Mouse (Mus musculus) testis, adult 2 months (tissue): ENCODE results near the gene Cdkal1. TPM values are rescaled to one million over a fixed set of nuclear protein-coding genes. Genes with fewer than 3 reads are reported as not detected.

Source experiments
- H3K27ac ChIP-seq: fragments of 200-500 bp; 2 replicates; pipeline ENCODE4 v1.5.1; 2012; ENCODE audit warnings: low read depth, low read length; ENCODE audit not compliant: control insufficient read depth, insufficient read depth
- H3K27me3 ChIP-seq: fragments of 200-500 bp; 2 replicates; pipeline ENCODE4 v1.6.1; 2012; ENCODE audit warnings: mild to moderate bottlenecking, low read length, moderate library complexity; ENCODE audit not compliant: control insufficient read depth, insufficient read depth
- H3K36me3 ChIP-seq: fragments of 200-500 bp; 2 replicates; pipeline ENCODE4 v1.6.1; 2012; ENCODE audit warnings: mild to moderate bottlenecking, low read length; ENCODE audit not compliant: control insufficient read depth, insufficient read depth
- H3K4me1 ChIP-seq: fragments of 200-500 bp; 2 replicates; pipeline ENCODE4 v1.6.1; 2012; ENCODE audit warnings: low read length; ENCODE audit not compliant: control insufficient read depth, insufficient read depth
- H3K4me3 ChIP-seq: fragments of 200-500 bp; 2 replicates; pipeline ENCODE4 v1.5.1; 2012; ENCODE audit warnings: low read depth, mild to moderate bottlenecking, low read length, moderate library complexity, mixed read lengths; ENCODE audit not compliant: control insufficient read depth
- CTCF ChIP-seq: fragments of 200-500 bp; IDR thresholded peaks from 2 replicates; pipeline ENCODE4 v1.5.1; 2012; ENCODE audit warnings: low read depth, mild to moderate bottlenecking, inconsistent platforms, low read length, moderate library complexity; ENCODE audit not compliant: control insufficient read depth, insufficient read depth, insufficient replicate concordance
- POLR2A ChIP-seq: fragments of 200-500 bp; IDR thresholded peaks from 2 replicates; pipeline ENCODE4 v1.6.1; 2012; ENCODE audit warnings: low read depth, mild to moderate bottlenecking, inconsistent platforms, low read length, moderate library complexity; ENCODE audit not compliant: control insufficient read depth
- polyA plus RNA-seq: library from polyadenylated mRNA; depleted of rRNA; stranded (reverse); fragments of >200 nt; gene quantifications from 2 replicates; pipeline ENCODE4 v1.2.3, GENCODE M21; 2012

Cdkal1 gene
- polyA plus RNA-seq, 1 experiment = 14.3 TPM

- TF ChIP-seq POLR2A (no peak), CTCF (no peak)
Measured at GRCm38 (mm10) chr13:29490341-29490740, 365.1 kb downstream of the Cdkal1 start.

GRCm38 (mm10) chr13:29489476-29489875 lies 366.0 kb downstream of the Cdkal1 start:
- no peak for TF ChIP-seq CTCF
- no peak for TF ChIP-seq POLR2A
- H3K36me3 ChIP-seq = no peaks in the 10 kb centered on the region
- no peak overlapping the region for H3K4me3 ChIP-seq
- no peaks in the 10 kb centered on the region for H3K27me3 ChIP-seq
- H3K27ac ChIP-seq = no peak overlapping the region
- H3K4me1 ChIP-seq = no peaks in the 10 kb centered on the region

More at GRCm38 (mm10) chr13:29490341-29490740, 365.1 kb downstream of the Cdkal1 start:
- Histone ChIP-seq H3K4me3 (no peak overlapping the region), H3K4me1 (no peaks in the 10 kb centered on the region), H3K27me3 (no peaks in the 10 kb centered on the region), H3K36me3 (no peaks in the 10 kb centered on the region), H3K27ac (no peak overlapping the region)

- no peaks in the 10 kb centered on the region for H3K36me3 ChIP-seq
- no peaks in the 10 kb centered on the region for H3K4me1 ChIP-seq
- H3K27me3 ChIP-seq = no peaks in the 10 kb centered on the region
- no peak overlapping the region for H3K27ac ChIP-seq
- no peak overlapping the region for H3K4me3 ChIP-seq
- TF ChIP-seq CTCF = no peak
- no peak for TF ChIP-seq POLR2A
Measured at GRCm38 (mm10) chr13:29486709-29487108, 368.8 kb downstream of the Cdkal1 start.

- Histone ChIP-seq H3K27me3 (no peaks in the 10 kb centered on the region), H3K4me3 (no peak overlapping the region), H3K27ac (no peak overlapping the region), H3K4me1 (no peaks in the 10 kb centered on the region), H3K36me3 (no peaks in the 10 kb centered on the region)
- no peak for TF ChIP-seq POLR2A
- no peak for TF ChIP-seq CTCF
Measured at GRCm38 (mm10) chr13:29483950-29484349, 371.5 kb downstream of the Cdkal1 start.

GRCm38 (mm10) chr13:29482147-29482863 lies 373.2 kb downstream of the Cdkal1 start:
- TF ChIP-seq CTCF = no peak
- no peaks in the 10 kb centered on the region for H3K27me3 ChIP-seq
- H3K4me3 ChIP-seq = no peak overlapping the region

GRCm38 (mm10) chr13:29476421-29476820 lies 379.1 kb downstream of the Cdkal1 start:
- H3K27ac ChIP-seq = no peak overlapping the region
- H3K4me1 ChIP-seq = no peaks in the 10 kb centered on the region
- TF ChIP-seq CTCF = no peak
- no peak for TF ChIP-seq POLR2A
- no peaks in the 10 kb centered on the region for H3K36me3 ChIP-seq
- no peak overlapping the region for H3K4me3 ChIP-seq
- no peaks in the 10 kb centered on the region for H3K27me3 ChIP-seq

More at GRCm38 (mm10) chr13:29482147-29482863, 373.2 kb downstream of the Cdkal1 start:
- Histone ChIP-seq H3K36me3 (no peaks in the 10 kb centered on the region), H3K27ac (no peak overlapping the region), H3K4me1 (no peaks in the 10 kb centered on the region)

GRCm38 (mm10) chr13:29474301-29474700 lies 381.2 kb downstream of the Cdkal1 start:
- no peaks in the 10 kb centered on the region for H3K36me3 ChIP-seq
- no peaks in the 10 kb centered on the region for H3K4me1 ChIP-seq
- H3K27me3 ChIP-seq = no peaks in the 10 kb centered on the region
- no peak overlapping the region for H3K4me3 ChIP-seq
- H3K27ac ChIP-seq = no peak overlapping the region
- TF ChIP-seq POLR2A (no peak), CTCF (no peak)
